Mouse (Mus musculus) adipose tissue, adult 10 weeks (tissue): ENCODE measurements around the gene Ephb3. TPM values are rescaled to one million over a fixed set of nuclear protein-coding genes. Genes with fewer than 3 reads are reported as not detected.

Experiments
- polyA plus RNA-seq: library from polyadenylated mRNA; stranded (reverse); fragments of 350-450 nt; fragmentation: Illumina TruSeq; extraction: RNeasy Lipid Tissue Mini Kit (QIAGEN cat#74804); gene quantifications from one replicate; pipeline ENCODE4 v1.2.3, GENCODE M21; 2014; ENCODE audit warnings: low read depth, low replicate concordance

The Ephb3 gene
- polyA plus RNA-seq = 4.8 TPM

GRCm38 (mm10) chr16:21204367-21205092 is at the start of gene Ephb3:
Ephb3 (plus strand) TSS chr16:21204755.

Other genes starting within 250 kb of the Ephb3 start
- gene Teddm3, start 50.8 kb upstream of the Ephb3 start, polyA plus RNA-seq = not detected
- gene Vps8, start 218.4 kb downstream of the Ephb3 start, polyA plus RNA-seq = 18.0 TPM